Mouse (Mus musculus): ENCODE results near the gene Chd9.

GRCm38 (mm10) chr8:90906922-90907321 lies 78.8 kb downstream of the Chd9 start:
- TF ChIP-seq TAL1 (IDR thresholded peaks at IDR 0.05; ENCODE audit: low read length): no peak
- TF ChIP-seq GATA1 (IDR thresholded peaks at IDR 0.05; ENCODE audit: low read length): no peak

Measured in erythroblast, embryonic 14.5 days (primary cell).